Mouse (Mus musculus) hindbrain, postnatal 0 days (tissue): ENCODE data around the gene Slc7a7. TPM values are rescaled to one million over a fixed set of nuclear protein-coding genes. Genes with fewer than 3 reads are reported as not detected.

ENCODE experiments used
- ATAC-seq: fragments of 200-750 bp; cut with Nextera tagmentation; 2 replicates; pipeline ENCODE4 v1.8.0; 2017; ENCODE audit warnings: mild to moderate bottlenecking, moderate TSS enrichment, moderate library complexity
- DNase-seq: peaks from one replicate; pipeline ENCODE4 v3.0.0-alpha.2; 2015; ENCODE audit warnings: low spot score
- H3K27ac ChIP-seq: fragments of 300-500 bp; sonication (generic); 2 replicates; pipeline ENCODE4 v1.5.1; 2014; ENCODE audit warnings: mild to moderate bottlenecking
- H3K27me3 ChIP-seq: fragments of 300-500 bp; sonication (generic); 2 replicates; pipeline ENCODE4 v1.6.1; 2014; ENCODE audit warnings: low read length, mixed read lengths; ENCODE audit not compliant: insufficient read depth
- H3K36me3 ChIP-seq: fragments of 300-500 bp; sonication (generic); 2 replicates; pipeline ENCODE4 v1.6.1; 2014; ENCODE audit warnings: low read length, mixed read lengths; ENCODE audit not compliant: insufficient read depth
- H3K4me1 ChIP-seq: fragments of 300-500 bp; sonication (generic); 2 replicates; pipeline ENCODE4 v1.6.1; 2014; ENCODE audit warnings: antibody characterized with exemption, low read length, mixed read lengths; ENCODE audit not compliant: insufficient read depth
- H3K4me2 ChIP-seq: fragments of 300-500 bp; sonication (generic); 2 replicates; pipeline ENCODE4 v1.6.1; 2014; ENCODE audit warnings: low read depth, mild to moderate bottlenecking, low read length, moderate library complexity, mixed read lengths
- H3K4me3 ChIP-seq: fragments of 300-500 bp; sonication (generic); 2 replicates; pipeline ENCODE4 v1.5.1; 2014; ENCODE audit warnings: low read length
- H3K9ac ChIP-seq: fragments of 300-500 bp; sonication (generic); replicated peaks from 2 replicates; pipeline ENCODE4 v1.6.1; 2014; ENCODE audit warnings: mild to moderate bottlenecking, low read length, moderate library complexity, mixed read lengths
- H3K9me3 ChIP-seq: fragments of 300-500 bp; sonication (generic); 2 replicates; pipeline ENCODE4 v1.6.1; 2016; ENCODE audit warnings: low read length, mixed read lengths
- CTCF ChIP-seq: IDR thresholded peaks from 2 replicates; pipeline ENCODE4 v1.5.1; 2016; ENCODE audit warnings: antibody characterized with exemption, control low read depth, low read depth
- WGBS: fragments of 180-500 bp; shearing (Covaris S2); extraction: QIAGEN DNeasy Blood & Tissue Kit; methylation state at CpG from one replicate; pipeline ENCODE4 v1.1.7; 2014; 5-methylcytosine and 5-hydroxymethylcytosine counted together
- polyA plus RNA-seq: library from polyadenylated mRNA; unstranded; fragments of >200 nt; fragmentation: Nextera tagmentation; extraction: Ambion mirVana; gene quantifications from 2 replicates; pipeline ENCODE4 v1.2.1, GENCODE M21; 2015
- total RNA-seq: library from RNA; depleted of rRNA; stranded (reverse); fragments of >200 nt; gene quantifications from 2 replicates; pipeline ENCODE4 v1.2.3, GENCODE M21; 2014

The Slc7a7 gene
- total and polyA plus RNA-seq, 2 experiments from 2014 or later = 3.6 to 4.5 TPM

DNA sequence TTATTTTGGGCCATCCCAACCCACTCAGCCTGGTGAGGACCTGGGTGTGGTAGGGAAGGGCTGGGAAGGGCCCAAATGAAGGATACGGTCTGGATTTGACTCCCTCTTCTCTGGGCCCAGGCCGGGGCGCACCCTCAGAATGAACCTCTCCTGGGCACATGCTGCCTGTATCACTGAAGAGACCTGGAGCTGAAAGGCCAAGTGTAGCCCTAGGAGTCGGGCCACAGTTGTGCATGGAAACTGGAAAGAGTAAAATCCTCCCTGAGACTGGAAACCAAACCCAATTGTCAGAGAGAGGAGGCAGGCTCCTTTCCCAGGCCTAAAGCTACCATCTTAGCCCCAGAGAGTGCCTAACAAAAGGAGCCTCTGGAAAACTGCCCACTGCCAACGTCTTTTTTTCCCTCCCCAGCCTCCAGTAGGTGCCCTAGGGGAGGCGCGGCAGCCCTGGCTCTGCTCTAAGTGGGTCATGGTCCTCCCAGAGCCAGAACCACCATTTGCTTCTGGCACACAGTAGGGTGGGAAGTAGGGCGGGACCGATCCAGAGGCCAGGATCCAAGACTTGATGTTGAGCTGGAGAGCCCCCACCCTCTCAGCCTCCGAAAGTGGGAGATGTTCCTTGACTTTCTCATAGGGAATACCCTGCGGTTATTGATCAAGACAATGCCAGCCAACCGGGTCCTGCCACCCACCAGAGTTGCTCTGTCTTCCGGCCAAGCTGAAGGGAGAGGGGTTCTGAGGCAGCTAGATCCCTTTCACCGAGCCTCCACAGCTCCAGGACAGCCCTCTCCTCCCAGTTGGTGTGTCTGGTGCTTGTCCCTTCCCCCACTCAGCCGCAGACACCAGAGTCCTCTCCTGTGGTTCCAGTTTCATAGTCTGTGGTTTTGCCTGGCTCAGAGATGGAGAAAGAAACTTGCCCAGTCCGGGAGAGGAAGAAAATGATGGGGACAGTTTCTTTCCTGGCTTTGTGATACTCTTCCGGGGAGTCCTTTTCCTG is 15.6 kb upstream of the Slc7a7 start:
- Histone ChIP-seq H3K27me3 (no peaks in the 10 kb centered on the region), H3K4me3 (peak overlapping the region; percentile 60), H3K9ac (peak overlapping the region; percentile 79), H3K4me2 (peak overlapping the region; percentile 72), H3K9me3 (no peaks in the 10 kb centered on the region), H3K27ac (peak overlapping the region; percentile 92), H3K4me1 (0 out of 2 replicates have a peak, but pooled peaks cover 6% of the 10 kb centered on the region), H3K36me3 (peaks cover 7% of the 10 kb centered on the region; the same call in 1 of the 2 replicates)
- no peak for TF ChIP-seq CTCF
- DNase-seq (peak; percentile 71), ATAC-seq (peak; percentile 75)
- WGBS = 31% methylated on average over 17 of the region's 17 CpGs

DNA sequence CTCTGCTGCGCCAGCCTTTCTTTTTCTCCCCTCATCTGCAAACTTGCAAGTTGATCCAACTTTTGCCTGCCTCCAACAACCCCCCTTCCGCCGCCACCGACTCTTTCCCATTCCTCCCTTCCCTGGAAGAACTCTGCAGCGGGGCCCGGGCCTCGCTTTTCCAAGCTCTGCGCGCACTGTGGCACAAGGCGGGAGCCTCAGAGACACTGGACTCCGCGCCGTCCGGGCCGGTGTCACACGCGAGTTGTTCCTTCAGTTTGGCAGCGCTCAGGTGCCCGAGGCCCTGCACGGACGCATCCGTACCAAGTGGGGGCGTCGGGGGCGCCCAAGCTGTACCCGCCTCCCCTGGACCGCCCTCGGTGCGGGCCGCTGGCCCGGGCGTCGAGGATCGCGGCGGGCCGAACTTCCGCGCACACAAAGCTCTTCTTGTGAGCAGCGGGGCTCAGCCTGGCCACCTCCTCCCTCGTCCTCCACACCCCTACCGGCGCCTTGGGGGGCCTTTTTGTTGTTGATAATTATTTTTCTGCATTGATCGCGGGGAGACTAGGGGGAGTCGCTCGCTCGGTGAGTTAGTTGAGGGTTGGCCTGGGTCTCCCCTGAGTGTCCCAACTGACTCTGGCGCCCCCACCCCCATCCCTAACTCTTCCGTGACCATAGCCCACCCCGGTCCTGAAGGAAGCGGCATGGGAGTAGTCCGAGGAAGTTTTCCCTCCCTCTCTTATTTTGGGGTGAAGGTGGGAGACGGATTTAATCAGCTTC is 14.7 kb upstream of the Slc7a7 start:
- peak; percentile 28; the same call in 1 of the 2 replicates for ATAC-seq
- Histone ChIP-seq H3K4me3 (peak overlapping the region; percentile 60), H3K9ac (peak overlapping the region; percentile 79), H3K36me3 (peaks cover 7% of the 10 kb centered on the region; the same call in 1 of the 2 replicates), H3K4me2 (peak overlapping the region; percentile 72), H3K27me3 (no peaks in the 10 kb centered on the region), H3K27ac (peak overlapping the region; percentile 92), H3K4me1 (0 out of 2 replicates have a peak, but pooled peaks cover 6% of the 10 kb centered on the region), H3K9me3 (no peaks in the 10 kb centered on the region)
- WGBS = 3% methylated on average over 52 of the region's 54 CpGs
- no peak for TF ChIP-seq CTCF
- peak; percentile 54 for DNase-seq

DNA sequence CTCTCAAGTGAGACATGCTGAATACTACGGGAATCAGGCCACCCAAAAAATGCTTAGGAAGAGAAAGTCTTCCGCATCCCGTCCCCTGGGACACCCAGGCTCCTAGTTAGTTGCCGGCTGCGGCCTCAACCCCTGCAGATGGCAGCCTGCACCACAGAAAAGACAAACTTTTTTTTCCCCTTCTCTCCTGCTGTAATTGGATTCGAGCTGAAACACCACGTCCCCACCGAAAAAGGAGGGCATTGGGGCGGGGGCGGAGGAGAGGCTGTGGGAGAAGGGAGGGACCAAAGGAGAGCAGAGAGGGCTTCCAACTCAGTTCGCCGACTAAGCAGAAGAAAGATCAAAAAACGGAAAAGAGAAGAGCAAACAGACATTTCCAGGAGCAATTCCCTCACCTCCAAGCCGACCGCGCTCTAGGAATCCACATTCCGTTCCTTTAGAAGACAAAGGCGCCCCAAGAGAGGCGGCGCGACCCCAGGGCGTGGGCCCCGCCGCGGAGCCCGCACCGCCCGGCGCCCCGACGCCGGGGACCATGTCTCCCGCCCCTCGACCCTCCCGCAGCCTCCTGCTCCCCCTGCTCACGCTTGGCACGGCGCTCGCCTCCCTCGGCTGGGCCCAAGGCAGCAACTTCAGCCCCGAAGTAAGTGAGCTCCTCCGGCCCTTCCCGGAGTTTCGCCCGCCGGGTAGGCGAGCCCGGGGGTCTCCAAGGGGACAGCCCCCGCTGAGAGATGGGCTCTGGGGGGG is 13.9 kb upstream of the Slc7a7 start, which contains the start of gene Mmp14:
Mmp14 (plus strand) TSS at position 279 of the 744 bp plus-strand sequence.
- peak; percentile 43 for ATAC-seq
- H3K9me3 ChIP-seq = no peaks in the 10 kb centered on the region
- H3K27me3 ChIP-seq = no peaks in the 10 kb centered on the region
- under 1% methylated on average over 36 of the region's 49 CpGs for WGBS
- H3K36me3 ChIP-seq = peaks cover 7% of the 10 kb centered on the region; the same call in 1 of the 2 replicates
- peak; percentile 59 for TF ChIP-seq CTCF
- H3K4me3 ChIP-seq = peak within 1 kb of the TSS; percentile 60
- peak within 1 kb of the TSS; percentile 79 for H3K9ac ChIP-seq
- H3K4me1 ChIP-seq = 0 out of 2 replicates have a peak, but pooled peaks cover 6% of the 10 kb centered on the region
- peak within 1 kb of the TSS; percentile 72 for H3K4me2 ChIP-seq
- peak within 1 kb of the TSS; percentile 92 for H3K27ac ChIP-seq
- DNase-seq = peak; percentile 80

DNA sequence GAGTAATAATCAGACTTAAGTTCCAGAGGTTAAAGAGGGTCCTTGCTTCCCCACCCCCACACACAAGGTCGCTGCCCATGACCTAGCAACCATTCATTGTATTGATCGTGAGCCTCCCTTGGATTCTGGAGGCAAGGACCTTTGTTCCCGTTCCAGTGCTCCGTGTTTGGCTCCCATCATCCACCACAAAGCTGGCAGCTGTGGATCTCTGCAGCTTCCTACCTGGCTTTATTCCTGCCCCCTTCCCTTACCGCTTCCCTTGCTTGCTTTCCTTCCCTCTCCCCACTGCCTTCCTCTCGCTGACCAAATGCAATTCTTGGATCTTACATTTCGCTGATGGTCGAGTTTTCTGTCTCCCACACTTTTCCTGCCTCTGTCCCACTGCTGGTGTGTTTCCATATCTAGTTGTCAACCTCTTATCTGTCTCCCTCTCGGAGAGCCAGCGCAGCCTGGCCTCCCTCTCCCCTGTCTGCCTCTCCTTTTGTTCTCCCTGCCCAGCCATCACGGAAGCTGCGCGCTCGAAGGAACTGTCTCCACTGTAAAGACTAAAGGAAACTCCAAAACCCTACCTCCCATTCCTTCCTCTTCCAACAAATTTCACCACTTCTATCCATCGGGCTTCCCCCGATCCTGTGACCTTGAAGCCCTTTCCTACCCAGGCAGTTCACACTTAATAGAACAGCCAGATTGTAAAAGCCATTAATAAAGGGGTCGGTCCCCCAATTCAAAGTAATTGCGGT is 13.0 kb upstream of the Slc7a7 start:
- Histone ChIP-seq H3K4me2 (peak overlapping the region; percentile 72), H3K27ac (peak overlapping the region; percentile 92), H3K9me3 (no peaks in the 10 kb centered on the region), H3K4me1 (0 out of 2 replicates have a peak, but pooled peaks cover 10% of the 10 kb centered on the region), H3K9ac (peak overlapping the region; percentile 79; the same call in 1 of the 2 replicates), H3K36me3 (peaks cover 7% of the 10 kb centered on the region; the same call in 1 of the 2 replicates), H3K27me3 (no peaks in the 10 kb centered on the region), H3K4me3 (peak overlapping the region; percentile 60)
- DNase-seq = no peak
- TF ChIP-seq CTCF = no peak
- 14% methylated on average over 18 of the region's 18 CpGs for WGBS
- no peak for ATAC-seq

- Histone ChIP-seq H3K4me3 (no peak overlapping the region), H3K27me3 (no peaks in the 10 kb centered on the region), H3K36me3 (peaks cover 7% of the 10 kb centered on the region; the same call in 1 of the 2 replicates), H3K4me2 (no peak overlapping the region), H3K9me3 (no peaks in the 10 kb centered on the region), H3K9ac (no peak overlapping the region), H3K27ac (no peak overlapping the region), H3K4me1 (0 out of 2 replicates have a peak, but pooled peaks cover 10% of the 10 kb centered on the region)
- ATAC-seq = no peak
- DNase-seq = no peak
- no peak for TF ChIP-seq CTCF
- 53% methylated on average over 7 of the region's 7 CpGs for WGBS
These were observed 11.9 kb upstream of the Slc7a7 start for GRCm38 (mm10) chr14:54429332-54430093.
